Mouse (Mus musculus) heart, embryonic 11.5 days (tissue): ENCODE data around the gene Krtap28-13. TPM values are rescaled to one million over a fixed set of nuclear protein-coding genes. Genes with fewer than 3 reads are reported as not detected.

ENCODE experiments used
- ATAC-seq: fragments of 200-750 bp; cut with Nextera tagmentation; replicated peaks from 2 replicates; pipeline ENCODE4 v1.8.0; 2017; ENCODE audit warnings: moderate library complexity; ENCODE audit not compliant: insufficient number of reproducible peaks, low FRiP score, low TSS enrichment
- H3K27ac ChIP-seq: fragments of 300-500 bp; sonication (generic); 2 replicates; pipeline ENCODE4 v1.5.1; 2014; ENCODE audit warnings: mild to moderate bottlenecking, low read depth, low read length
- H3K27me3 ChIP-seq: fragments of 300-500 bp; sonication (generic); 2 replicates; pipeline ENCODE4 v1.6.1; 2014; ENCODE audit warnings: mild to moderate bottlenecking, low read length, mixed read lengths; ENCODE audit not compliant: control insufficient read depth, insufficient read depth
- H3K36me3 ChIP-seq: fragments of 300-500 bp; sonication (generic); 2 replicates; pipeline ENCODE4 v1.6.1; 2014; ENCODE audit warnings: mild to moderate bottlenecking, low read length, moderate library complexity, mixed read lengths; ENCODE audit not compliant: control insufficient read depth, insufficient read depth
- H3K4me1 ChIP-seq: fragments of 300-500 bp; sonication (generic); 2 replicates; pipeline ENCODE4 v1.6.1; 2014; ENCODE audit warnings: low read length; ENCODE audit not compliant: control insufficient read depth, insufficient read depth
- H3K4me2 ChIP-seq: fragments of 300-500 bp; sonication (generic); 2 replicates; pipeline ENCODE4 v1.6.1; 2014; ENCODE audit warnings: mild to moderate bottlenecking, moderate library complexity
- H3K4me3 ChIP-seq: fragments of 300-500 bp; sonication (generic); 2 replicates; pipeline ENCODE4 v1.5.1; 2014; ENCODE audit warnings: low read depth, low read length
- H3K9ac ChIP-seq: fragments of 300-500 bp; sonication (generic); 2 replicates; pipeline ENCODE4 v1.6.1; 2014; ENCODE audit warnings: mild to moderate bottlenecking, low read depth, low read length, moderate library complexity
- H3K9me3 ChIP-seq: fragments of 300-500 bp; sonication (generic); replicated peaks from 2 replicates; pipeline ENCODE4 v1.6.1; 2016; ENCODE audit warnings: low read length; ENCODE audit not compliant: control insufficient read depth
- WGBS: fragments of 180-500 bp; shearing (Covaris S2); extraction: QIAGEN DNeasy Blood & Tissue Kit; methylation state at CpG from one replicate; pipeline ENCODE4 v1.1.7; 2014; ENCODE audit not compliant: insufficient replicate concordance; 5-methylcytosine and 5-hydroxymethylcytosine counted together
- polyA plus RNA-seq: library from polyadenylated mRNA; unstranded; fragments of >200 nt; fragmentation: Nextera tagmentation; extraction: Ambion mirVana; gene quantifications from 2 replicates; pipeline ENCODE4 v1.2.1, GENCODE M21; 2014

The Krtap28-13 gene
- 0.16 and 0.68 TPM in 2 replicates for polyA plus RNA-seq

DNA sequence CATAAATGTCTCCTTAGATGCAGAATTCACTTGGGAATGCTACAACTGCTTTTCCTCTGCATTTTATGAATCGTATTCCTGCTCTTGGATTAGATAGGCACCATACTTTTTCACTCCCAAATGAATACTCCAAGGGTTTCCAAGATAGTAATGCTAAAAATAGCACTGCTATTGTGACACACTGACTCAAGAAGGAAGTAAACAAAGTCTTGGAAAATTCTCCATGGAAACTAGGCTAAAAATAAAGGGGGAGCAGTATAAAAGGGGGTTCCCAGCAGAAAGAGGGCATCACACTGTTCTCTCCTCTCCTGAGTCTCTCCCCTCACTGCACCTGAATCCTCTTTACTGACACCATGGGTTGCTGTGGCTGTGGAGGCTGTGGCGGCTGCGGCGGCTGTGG is at the start of gene Krtap28-13:
TSS of gene Krtap28-13 (plus strand) at position 288 of the 400 bp plus-strand sequence.
- H3K4me1 ChIP-seq: peaks cover 6% of the 10 kb centered on the region; the same call in 1 of the 2 replicates
- 71% methylated on average over 4 of the region's 4 CpGs for WGBS

DNA sequence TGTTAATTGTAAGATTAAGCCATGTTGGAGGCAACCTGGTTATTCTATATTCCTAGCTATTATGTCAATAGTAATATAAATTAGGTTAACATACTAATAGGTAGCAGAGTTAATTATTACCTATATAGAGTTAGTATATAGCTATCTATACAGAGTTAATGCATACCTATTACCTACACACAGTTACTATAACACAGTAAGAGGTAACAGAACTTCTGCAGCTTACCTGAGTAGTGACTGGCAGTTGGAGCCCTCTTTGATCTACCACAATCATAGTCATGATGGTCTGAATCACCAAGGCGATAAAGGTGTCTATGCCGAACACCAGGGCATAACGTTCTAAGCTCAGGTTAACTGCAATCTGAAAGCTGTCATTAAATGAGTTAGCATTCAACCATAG is 46.3 kb upstream of the Krtap28-13 start:
- no peaks in the 10 kb centered on the region for H3K9me3 ChIP-seq
- H3K4me3 ChIP-seq: no peak overlapping the region
- no peak overlapping the region for H3K4me2 ChIP-seq
- no peak for ATAC-seq
- no peak overlapping the region for H3K27ac ChIP-seq
- H3K9ac ChIP-seq: no peak overlapping the region
- no peaks in the 10 kb centered on the region for H3K4me1 ChIP-seq
- no peaks in the 10 kb centered on the region for H3K36me3 ChIP-seq
- WGBS: 85% methylated on average over 3 of the region's 3 CpGs
- H3K27me3 ChIP-seq: no peaks in the 10 kb centered on the region

More for the DNA sequence above, at the start of gene Krtap28-13:
- Histone ChIP-seq H3K27me3 (no peaks in the 10 kb centered on the region), H3K4me2 (no peak within 1 kb of the TSS), H3K36me3 (no peaks in the 10 kb centered on the region), H3K27ac (no peak within 1 kb of the TSS), H3K9ac (no peak within 1 kb of the TSS), H3K4me3 (no peak within 1 kb of the TSS), H3K9me3 (no peaks in the 10 kb centered on the region)
- no peak for ATAC-seq

DNA sequence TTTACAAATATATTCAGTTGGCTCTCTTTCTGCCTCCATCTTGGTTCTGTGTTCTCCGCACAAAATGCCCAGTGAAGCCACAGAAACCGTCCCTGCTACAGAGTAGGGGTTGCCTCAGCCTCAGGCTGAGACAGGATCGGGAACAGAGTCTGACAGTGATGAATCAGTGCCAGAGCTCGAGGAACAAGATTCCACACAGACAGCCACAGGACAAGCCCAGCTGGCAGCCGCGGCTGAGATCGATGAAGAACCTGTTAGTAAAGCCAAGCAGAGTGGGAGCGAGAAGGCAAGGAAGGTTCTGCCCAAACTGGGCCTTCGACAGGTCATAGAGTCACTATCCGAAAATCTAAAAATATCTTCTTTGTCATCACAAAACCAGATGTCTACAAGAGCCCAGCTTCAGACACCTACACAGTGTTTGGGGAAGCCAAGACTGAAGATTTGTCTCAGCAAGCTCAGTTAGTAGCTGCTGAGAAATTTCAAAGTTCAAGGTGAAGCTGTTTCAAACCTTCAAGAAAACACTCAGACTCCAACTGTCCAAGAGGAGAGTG is 45.3 kb upstream of the Krtap28-13 start:
- WGBS: 49% methylated on average over 10 of the region's 10 CpGs
- Histone ChIP-seq H3K36me3 (no peaks in the 10 kb centered on the region), H3K27me3 (no peaks in the 10 kb centered on the region), H3K4me2 (no peak overlapping the region), H3K9ac (no peak overlapping the region), H3K9me3 (no peaks in the 10 kb centered on the region), H3K27ac (no peak overlapping the region), H3K4me1 (no peaks in the 10 kb centered on the region), H3K4me3 (no peak overlapping the region)
- no peak for ATAC-seq

DNA sequence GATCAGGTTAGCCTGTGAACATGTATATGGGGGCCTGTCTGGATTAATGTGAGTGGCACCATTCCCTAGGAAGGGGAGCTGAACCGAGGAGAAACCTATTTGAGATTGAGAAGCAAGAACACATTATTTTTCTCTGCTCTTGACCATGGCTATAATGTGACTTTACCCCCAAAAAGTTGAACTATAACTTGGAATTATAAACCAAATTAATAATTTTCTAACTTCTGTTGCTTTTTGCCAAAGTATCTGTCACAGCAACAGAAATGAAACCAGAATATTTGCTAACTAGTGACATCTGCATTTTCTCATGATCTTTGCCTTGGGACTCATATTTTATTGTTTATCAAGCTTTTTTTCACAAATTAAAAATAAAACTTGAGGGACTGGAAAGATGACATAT is 44.2 kb upstream of the Krtap28-13 start:
- H3K36me3 ChIP-seq: no peaks in the 10 kb centered on the region
- H3K9me3 ChIP-seq: no peaks in the 10 kb centered on the region
- H3K4me2 ChIP-seq: no peak overlapping the region
- H3K27me3 ChIP-seq: no peaks in the 10 kb centered on the region
- no peak overlapping the region for H3K27ac ChIP-seq
- H3K4me3 ChIP-seq: no peak overlapping the region
- no peak for ATAC-seq
- 74% methylated on average over 1 of the region's 1 CpGs for WGBS
- 0 out of 2 replicates have a peak, but pooled peaks cover 3% of the 10 kb centered on the region for H3K4me1 ChIP-seq
- H3K9ac ChIP-seq: no peak overlapping the region

DNA sequence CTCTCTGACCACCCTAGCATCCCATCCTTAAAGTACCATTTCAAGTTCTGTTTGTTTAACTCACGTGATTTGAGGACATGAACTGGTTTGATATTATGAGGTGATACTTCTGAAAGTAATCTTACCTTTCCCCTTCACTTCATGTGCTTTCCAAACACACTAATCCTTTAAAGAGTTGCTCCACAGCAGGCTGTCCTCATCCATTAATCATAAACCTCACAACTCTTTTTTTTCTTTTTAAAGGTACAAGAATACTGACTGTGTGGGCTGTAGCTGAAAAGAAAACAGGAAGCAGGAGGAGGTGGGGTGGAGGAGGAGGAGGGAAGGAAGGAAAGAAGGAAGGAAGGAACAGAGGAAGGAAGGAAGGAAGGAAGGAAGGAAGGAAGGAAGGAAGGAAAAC is 28.8 kb upstream of the Krtap28-13 start:
- WGBS: 57% methylated on average over 1 of the region's 1 CpGs
- H3K27ac ChIP-seq: no peak overlapping the region

DNA sequence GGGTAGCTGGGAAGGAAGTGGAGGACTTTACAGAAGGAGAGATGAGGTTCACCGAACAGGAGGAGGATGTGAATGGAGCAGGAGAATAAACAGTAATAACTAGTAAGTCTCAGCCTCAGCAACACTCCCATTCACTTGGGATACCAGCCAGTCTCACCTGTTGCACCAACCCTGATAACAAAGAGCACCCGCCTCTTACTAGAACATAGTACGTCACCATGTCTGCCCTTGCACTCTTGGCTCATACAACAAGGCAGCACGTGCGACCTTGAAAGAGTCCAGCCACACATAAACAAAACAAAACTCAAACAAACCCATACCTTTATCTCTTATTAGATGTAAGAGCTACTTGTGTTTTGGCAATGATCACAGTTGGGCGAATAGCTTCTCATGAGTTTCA is 28.2 kb upstream of the Krtap28-13 start:
- no peak for ATAC-seq
- Histone ChIP-seq H3K4me2 (no peak overlapping the region), H3K9me3 (no peaks in the 10 kb centered on the region), H3K9ac (no peak overlapping the region), H3K4me1 (no peaks in the 10 kb centered on the region), H3K4me3 (no peak overlapping the region), H3K36me3 (no peaks in the 10 kb centered on the region), H3K27ac (no peak overlapping the region), H3K27me3 (no peaks in the 10 kb centered on the region)
- WGBS: 78% methylated on average over 6 of the region's 6 CpGs

More for the DNA sequence above, 28.8 kb upstream of the Krtap28-13 start:
- H3K4me1 ChIP-seq: no peaks in the 10 kb centered on the region
- no peaks in the 10 kb centered on the region for H3K36me3 ChIP-seq
- no peak overlapping the region for H3K9ac ChIP-seq
- H3K4me2 ChIP-seq: no peak overlapping the region
- no peaks in the 10 kb centered on the region for H3K27me3 ChIP-seq
- no peak for ATAC-seq
- H3K4me3 ChIP-seq: no peak overlapping the region
- H3K9me3 ChIP-seq: no peaks in the 10 kb centered on the region

DNA sequence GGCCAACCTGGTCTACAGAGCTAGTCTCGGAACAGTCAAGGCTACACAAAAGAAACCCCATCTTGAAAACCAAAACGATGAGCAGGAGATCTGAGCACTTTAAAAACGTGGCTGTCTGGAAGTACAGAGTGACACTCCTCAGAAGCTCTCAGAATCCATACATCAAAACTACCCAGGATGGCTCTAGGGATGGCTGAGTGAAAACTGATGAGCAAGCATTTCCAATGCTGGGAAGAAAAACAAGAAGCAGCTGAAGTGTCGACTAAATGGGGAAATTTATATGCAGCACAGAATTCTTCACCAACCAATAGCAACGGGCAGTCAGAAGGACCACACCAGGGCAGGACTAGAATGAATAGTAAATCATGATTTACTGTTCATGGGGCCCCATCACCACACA is 26.2 kb upstream of the Krtap28-13 start:
- Histone ChIP-seq H3K27ac (no peak overlapping the region), H3K36me3 (no peaks in the 10 kb centered on the region), H3K4me3 (no peak overlapping the region), H3K4me1 (no peaks in the 10 kb centered on the region), H3K9me3 (no peaks in the 10 kb centered on the region), H3K4me2 (no peak overlapping the region), H3K9ac (no peak overlapping the region), H3K27me3 (no peaks in the 10 kb centered on the region)
- no peak for ATAC-seq
- WGBS: 71% methylated on average over 5 of the region's 5 CpGs

DNA sequence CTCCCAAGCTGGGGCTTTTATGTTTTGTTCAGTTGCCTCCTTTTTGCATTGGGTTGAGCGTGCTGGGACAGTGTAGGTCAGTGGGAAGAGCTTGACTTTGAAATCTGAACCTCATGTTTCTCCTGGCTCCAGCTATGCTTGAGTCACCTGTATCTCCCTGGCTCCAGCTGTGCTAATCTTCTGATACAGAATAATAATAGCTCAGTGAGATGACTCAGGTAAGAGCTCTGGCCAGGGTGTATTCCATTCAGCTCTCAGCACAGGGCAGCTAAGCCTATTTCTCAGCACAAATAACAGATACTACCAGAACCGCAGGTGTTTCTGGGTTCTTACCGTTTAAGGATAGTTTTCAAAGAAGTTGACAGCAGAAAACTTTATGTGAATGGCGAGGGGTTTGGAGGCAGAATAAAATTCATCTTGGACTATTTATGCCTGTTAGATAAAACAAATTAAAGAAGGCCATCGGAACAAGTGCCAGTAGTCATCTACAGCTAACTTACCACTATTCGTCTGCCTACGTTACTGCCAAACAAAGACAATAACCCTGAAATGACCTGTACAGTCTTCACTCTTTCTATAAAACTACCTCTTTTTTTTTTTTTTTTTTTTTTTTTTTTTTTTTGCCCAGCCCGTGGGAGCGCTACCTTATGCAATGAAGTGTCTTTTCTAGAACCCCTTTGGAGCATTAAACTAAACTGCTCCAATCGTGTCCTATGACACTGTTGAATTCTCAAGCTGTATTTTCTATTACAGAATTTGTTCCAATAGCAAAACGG is 23.6 kb upstream of the Krtap28-13 start:
- WGBS: 74% methylated on average over 11 of the region's 11 CpGs
- Histone ChIP-seq H3K36me3 (no peaks in the 10 kb centered on the region), H3K27ac (no peak overlapping the region), H3K4me1 (no peaks in the 10 kb centered on the region), H3K4me2 (no peak overlapping the region), H3K9me3 (no peaks in the 10 kb centered on the region), H3K4me3 (no peak overlapping the region), H3K9ac (no peak overlapping the region), H3K27me3 (no peaks in the 10 kb centered on the region)
- ATAC-seq: no peak
